Mouse (Mus musculus) NIH3T3 (cell line): ENCODE data around the gene Pfn2.

Source experiments
- DNase-seq: peaks from one replicate; pipeline ENCODE4 v3.0.0-alpha.2; 2012; ENCODE audit warnings: low read depth

Gene Pfn2

DNA sequence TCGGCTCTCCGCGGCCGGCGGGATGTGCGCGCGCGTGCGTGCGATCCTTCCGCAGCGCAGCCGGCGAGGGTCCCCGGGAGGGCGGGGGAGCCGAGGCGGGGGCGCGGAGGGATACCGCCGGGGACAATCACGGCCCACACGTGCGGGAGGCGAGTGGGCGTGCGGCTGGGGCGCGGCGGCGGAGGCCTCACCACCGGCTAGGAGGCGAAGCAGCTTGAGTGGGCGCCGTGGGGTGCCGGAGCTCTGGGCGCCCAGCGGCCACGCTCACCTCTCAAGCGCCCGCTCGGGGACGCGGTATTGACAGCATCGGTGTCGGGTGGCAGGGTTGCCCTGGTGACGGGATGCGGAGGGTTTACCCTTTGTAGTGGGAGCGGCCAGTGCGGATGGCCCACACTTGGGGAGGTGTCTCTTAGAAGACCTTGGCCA lies at the start of gene Pfn2:
Pfn2 (minus strand) TSS at position 320 of the 426 bp plus-strand sequence.
- DNase-seq: peak; percentile 87

GRCm38 (mm10) chr3:57882945-57883344 lies 35.1 kb upstream of the Pfn2 start:
- DNase-seq: no peak

DNA sequence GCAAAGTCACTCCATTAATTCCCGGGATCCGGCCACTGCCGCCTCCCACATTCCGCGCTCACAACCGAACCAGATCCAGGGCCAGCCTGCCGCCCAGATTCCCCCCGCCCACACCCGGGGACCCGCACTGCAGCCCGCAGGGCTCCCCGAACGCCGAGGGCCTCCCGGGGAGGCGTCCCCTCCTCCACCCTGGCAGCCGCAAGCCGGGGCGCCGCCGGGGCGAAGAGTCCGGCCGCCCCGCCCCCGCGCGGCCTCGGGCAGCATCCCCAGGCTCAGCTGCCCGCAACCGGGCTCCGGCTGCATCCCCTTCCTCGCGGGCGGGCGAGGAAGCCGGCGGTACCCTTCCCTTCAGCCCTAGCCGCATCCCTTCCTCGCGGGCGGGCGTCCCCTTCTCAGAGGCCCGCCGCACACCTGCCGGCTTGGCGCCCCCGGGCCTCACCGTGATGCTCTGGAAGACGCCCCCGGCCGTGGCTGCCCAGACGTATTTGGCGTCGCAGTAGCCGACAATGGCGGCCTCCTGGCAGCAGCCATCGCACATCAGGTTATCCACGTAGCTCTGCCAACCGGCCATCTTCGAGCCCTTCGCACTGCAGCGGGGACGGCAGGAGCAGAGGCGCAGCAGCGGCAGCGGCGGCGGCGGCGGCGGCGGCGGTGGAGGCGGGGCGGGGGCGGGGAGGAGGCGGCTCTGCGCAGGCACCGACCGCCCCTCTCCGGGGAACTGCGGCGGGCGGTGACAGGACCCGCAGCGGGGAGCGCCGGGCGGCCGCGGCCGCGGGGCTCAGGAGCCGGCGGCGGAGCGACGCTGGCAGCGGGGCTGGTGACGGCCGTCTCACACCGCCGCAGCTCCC lies 743 bp downstream of the Pfn2 start:
- peak; percentile 79 for DNase-seq

GRCm38 (mm10) chr3:57846662-57846911 lies 1.3 kb downstream of the Pfn2 start:
- peak; percentile 68 for DNase-seq

DNA sequence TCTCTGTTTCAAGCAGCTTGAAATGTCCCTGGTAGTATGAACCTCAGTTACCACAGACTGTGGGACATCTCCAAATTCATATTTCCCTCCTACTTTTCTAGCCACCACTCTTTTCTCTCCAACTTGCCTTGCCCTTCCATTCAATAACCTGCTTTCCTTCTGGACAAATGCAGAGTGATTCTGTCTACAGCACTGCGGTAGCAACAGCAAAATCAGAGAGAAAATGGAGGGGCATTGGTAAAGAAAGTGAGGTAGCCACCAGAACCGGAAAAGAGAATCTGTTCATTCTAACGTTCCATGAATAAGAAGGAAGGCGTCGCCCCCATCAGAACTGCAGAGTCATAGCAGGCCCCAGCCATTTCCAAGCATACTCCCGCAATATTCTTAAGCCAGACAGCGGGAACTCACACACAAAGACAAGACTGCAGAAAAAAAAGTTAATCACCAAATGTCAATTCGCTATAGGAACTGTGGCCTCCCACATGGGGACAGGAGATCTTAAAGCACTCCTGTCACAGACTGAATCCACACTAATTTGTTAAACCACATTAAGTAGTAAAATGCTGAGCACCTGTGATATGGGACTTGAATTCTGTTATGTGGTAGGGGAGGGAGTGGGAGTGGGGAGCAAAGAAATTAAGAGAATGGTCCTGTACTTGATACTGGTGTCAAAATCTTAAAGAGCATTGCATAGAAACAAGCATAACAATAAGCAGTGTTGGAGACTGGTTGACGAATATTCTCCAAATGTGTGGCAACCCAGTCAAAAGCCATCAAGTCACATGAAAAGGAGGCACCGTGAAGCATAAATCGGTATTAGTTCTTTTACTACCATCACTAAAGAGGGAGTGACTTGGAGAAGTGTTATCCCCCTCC lies 1.9 kb downstream of the Pfn2 start:
- DNase-seq: peak; percentile 74

GRCm38 (mm10) chr3:57843775-57844174 lies 4.1 kb downstream of the Pfn2 start:
- peak; percentile 66 for DNase-seq

GRCm38 (mm10) chr3:57836911-57837310 lies 11.0 kb downstream of the Pfn2 start:
- no peak for DNase-seq

- no peak for DNase-seq
Measured at GRCm38 (mm10) chr3:57833585-57833984, 14.3 kb downstream of the Pfn2 start.

GRCm38 (mm10) chr3:57825866-57826265 lies 22.0 kb downstream of the Pfn2 start:
- DNase-seq: no peak

GRCm38 (mm10) chr3:57815447-57815846 lies 32.4 kb downstream of the Pfn2 start:
- peak; percentile 63 for DNase-seq

- peak; percentile 58 for DNase-seq
Measured at GRCm38 (mm10) chr3:57795071-57795470, 52.8 kb downstream of the Pfn2 start.
